Mouse (Mus musculus): ENCODE measurements at regions not wholly inside any gene's neighbourhood (a gene's known extent, or its start where the extent isn't known, plus 50 kb on each side); places are given as distances from the start of the nearest gene placed in this dataset.
A peak's percentile ranks its signal among the peaks of the same experiment; 100 is the strongest.

DNA sequence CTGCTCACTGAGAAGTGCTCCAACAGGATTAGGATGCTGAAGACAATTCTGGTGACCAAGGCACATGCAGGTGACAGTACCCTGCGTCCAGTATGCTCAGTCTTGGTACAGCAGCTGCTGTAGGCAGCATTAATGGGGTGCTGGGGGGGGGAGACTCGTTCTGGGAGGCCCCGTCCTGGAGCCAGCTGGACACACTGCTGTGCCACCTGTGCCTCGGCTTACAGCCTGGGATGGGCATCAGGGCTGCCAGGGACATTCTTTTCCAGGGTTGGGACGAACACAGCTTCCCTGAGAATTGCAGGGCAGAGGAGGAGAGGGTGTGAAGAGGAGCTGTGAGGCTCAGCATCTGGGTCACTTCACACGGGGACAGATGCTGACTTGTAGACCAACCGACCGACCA lies 135.3 kb downstream of the Zfp36l2 start:
- Histone ChIP-seq H3K9ac (replicated peaks; ENCODE audit: low read length) (no peak overlapping the region), H3K4me2 (ENCODE audit: low read depth, low read length) (no peak overlapping the region), H3K27ac (replicated peaks; ENCODE audit: low read depth, low read length) (no peak overlapping the region), H3K27me3 (ENCODE audit: control insufficient read depth, insufficient read depth, low read length) (no peaks in the 10 kb centered on the region), H3K4me3 (ENCODE audit: low read depth, low read length) (no peak overlapping the region), H3K9me3 (replicated peaks; ENCODE audit: control insufficient read depth, low read length) (no peaks in the 10 kb centered on the region), H3K36me3 (replicated peaks; ENCODE audit: control insufficient read depth, insufficient read depth, low read depth, low read length) (no peaks in the 10 kb centered on the region), H3K4me1 (ENCODE audit: control insufficient read depth, insufficient read depth, low read length) (no peaks in the 10 kb centered on the region)
- 89% methylated on average over 8 of the region's 8 CpGs for WGBS
- no peak for ATAC-seq (replicated peaks; ENCODE audit: insufficient number of reproducible peaks, low FRiP score, low TSS enrichment, low read depth)
- DNase-seq (ENCODE audit: low spot score), result no peak

DNA sequence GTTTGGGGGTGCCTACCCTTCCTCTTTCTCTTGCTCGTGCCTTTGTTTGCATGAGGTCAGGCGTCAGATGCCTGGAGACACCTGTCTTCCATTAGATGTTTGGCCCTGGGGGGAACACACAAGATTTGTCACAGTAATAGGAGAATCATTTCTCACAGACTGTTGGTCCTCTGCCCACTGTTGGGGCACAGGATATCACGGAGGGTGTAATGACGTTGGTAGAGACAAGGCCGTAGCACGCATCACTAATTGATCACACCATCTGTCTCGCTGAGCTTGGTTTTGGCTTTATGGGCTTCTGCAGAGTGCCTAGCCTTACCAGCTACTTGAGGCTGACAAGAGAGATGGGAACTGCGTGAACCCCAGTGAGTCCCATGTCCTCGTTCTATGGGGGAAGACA lies 136.5 kb downstream of the Zfp36l2 start:
- Histone ChIP-seq H3K36me3 (replicated peaks; ENCODE audit: control insufficient read depth, insufficient read depth, low read depth, low read length) (no peaks in the 10 kb centered on the region), H3K9ac (replicated peaks; ENCODE audit: low read length) (no peak overlapping the region), H3K27me3 (ENCODE audit: control insufficient read depth, insufficient read depth, low read length) (no peaks in the 10 kb centered on the region), H3K4me2 (ENCODE audit: low read depth, low read length) (no peak overlapping the region), H3K9me3 (replicated peaks; ENCODE audit: control insufficient read depth, low read length) (no peaks in the 10 kb centered on the region), H3K27ac (replicated peaks; ENCODE audit: low read depth, low read length) (no peak overlapping the region), H3K4me3 (ENCODE audit: low read depth, low read length) (no peak overlapping the region), H3K4me1 (ENCODE audit: control insufficient read depth, insufficient read depth, low read length) (no peaks in the 10 kb centered on the region)
- 63% methylated on average over 9 of the region's 9 CpGs for WGBS
- ATAC-seq (replicated peaks; ENCODE audit: insufficient number of reproducible peaks, low FRiP score, low TSS enrichment, low read depth) (0 out of 2 replicates have a peak, but pooled peaks have one; percentile 29), DNase-seq (ENCODE audit: low spot score) (no peak)

DNA sequence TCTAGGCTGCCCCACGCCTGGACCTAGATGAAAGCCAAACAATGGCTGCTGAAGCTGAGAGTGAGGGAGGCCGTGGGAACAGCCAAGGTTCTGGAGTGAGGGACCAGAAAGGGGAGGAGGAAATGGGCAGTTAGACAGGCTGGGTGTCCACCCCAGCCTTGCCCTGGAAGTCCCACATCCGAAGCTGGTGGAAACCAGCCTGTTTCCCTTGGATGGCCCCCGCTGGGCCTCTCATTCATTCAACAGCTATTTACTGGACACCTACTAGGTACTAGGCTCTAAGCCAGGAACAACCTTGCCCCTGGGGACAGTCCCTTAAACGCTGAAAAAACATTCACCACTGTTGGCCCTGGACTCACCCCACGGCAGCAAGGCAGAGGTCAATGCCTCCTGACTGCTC lies 139.2 kb downstream of the Zfp36l2 start:
- no peaks in the 10 kb centered on the region for H3K9me3 ChIP-seq (replicated peaks; ENCODE audit: control insufficient read depth, low read length)
- H3K4me2 ChIP-seq (ENCODE audit: low read depth, low read length), result no peak overlapping the region
- ATAC-seq (replicated peaks; ENCODE audit: insufficient number of reproducible peaks, low FRiP score, low TSS enrichment, low read depth), result no peak
- 58% methylated on average over 6 of the region's 6 CpGs for WGBS
- no peaks in the 10 kb centered on the region for H3K36me3 ChIP-seq (replicated peaks; ENCODE audit: control insufficient read depth, insufficient read depth, low read depth, low read length)
- no peak overlapping the region for H3K4me3 ChIP-seq (ENCODE audit: low read depth, low read length)
- DNase-seq (ENCODE audit: low spot score), result no peak
- H3K27me3 ChIP-seq (ENCODE audit: control insufficient read depth, insufficient read depth, low read length), result no peaks in the 10 kb centered on the region
- no peak overlapping the region for H3K9ac ChIP-seq (replicated peaks; ENCODE audit: low read length)
- H3K4me1 ChIP-seq (ENCODE audit: control insufficient read depth, insufficient read depth, low read length), result no peaks in the 10 kb centered on the region; the same call in 1 of the 2 replicates
- no peak overlapping the region for H3K27ac ChIP-seq (replicated peaks; ENCODE audit: low read depth, low read length)

DNA sequence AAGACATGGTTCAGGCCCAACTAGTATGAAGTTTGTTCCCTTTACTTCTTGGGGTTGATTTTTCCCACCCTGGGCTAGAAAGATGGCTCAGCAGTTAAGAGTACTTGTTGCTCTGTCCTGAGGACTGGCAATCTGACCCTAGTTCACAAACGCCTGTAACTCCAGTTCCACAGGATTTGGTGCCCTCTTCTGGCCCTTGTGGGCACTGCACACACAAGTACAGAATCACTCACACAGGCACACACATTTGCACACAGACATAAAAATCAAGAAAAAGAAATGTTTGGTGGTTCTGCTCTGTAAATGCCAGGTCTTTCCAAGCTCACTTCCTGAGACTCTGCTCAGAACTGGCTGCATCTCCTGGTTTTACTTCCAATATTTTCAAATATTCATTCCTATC lies 140.2 kb downstream of the Zfp36l2 start:
- Histone ChIP-seq H3K27ac (replicated peaks; ENCODE audit: low read depth, low read length) (no peak overlapping the region), H3K27me3 (ENCODE audit: control insufficient read depth, insufficient read depth, low read length) (no peaks in the 10 kb centered on the region), H3K4me2 (ENCODE audit: low read depth, low read length) (no peak overlapping the region), H3K36me3 (replicated peaks; ENCODE audit: control insufficient read depth, insufficient read depth, low read depth, low read length) (no peaks in the 10 kb centered on the region), H3K9me3 (replicated peaks; ENCODE audit: control insufficient read depth, low read length) (no peaks in the 10 kb centered on the region), H3K4me3 (ENCODE audit: low read depth, low read length) (no peak overlapping the region), H3K9ac (replicated peaks; ENCODE audit: low read length) (no peak overlapping the region), H3K4me1 (ENCODE audit: control insufficient read depth, insufficient read depth, low read length) (no peaks in the 10 kb centered on the region; the same call in 1 of the 2 replicates)
- no peak for ATAC-seq (replicated peaks; ENCODE audit: insufficient number of reproducible peaks, low FRiP score, low TSS enrichment, low read depth)
- no peak for DNase-seq (ENCODE audit: low spot score)
- WGBS, result 95% methylated on average over 1 of the region's 1 CpGs

DNA sequence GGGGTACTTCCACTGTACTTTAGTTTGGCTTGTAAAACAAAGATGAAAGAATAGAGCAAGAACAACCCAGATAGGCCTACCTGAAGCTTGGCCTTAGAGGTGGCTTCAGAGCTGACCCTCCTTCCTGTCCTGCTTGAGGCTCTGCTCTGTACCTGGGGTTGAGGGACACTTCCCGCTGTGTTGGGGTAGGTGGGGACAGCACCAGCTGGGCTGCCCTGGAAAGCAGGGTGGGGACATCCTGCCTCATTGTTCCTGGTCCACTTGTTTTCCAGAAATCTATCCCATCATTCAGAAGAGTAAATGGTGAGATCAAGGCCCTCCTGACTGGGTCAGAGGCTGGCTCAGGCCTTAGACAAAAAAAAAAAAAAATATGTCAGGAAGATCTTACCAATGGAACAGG lies 141.9 kb downstream of the Zfp36l2 start:
- Histone ChIP-seq H3K9me3 (replicated peaks; ENCODE audit: control insufficient read depth, low read length) (no peaks in the 10 kb centered on the region), H3K27me3 (ENCODE audit: control insufficient read depth, insufficient read depth, low read length) (no peaks in the 10 kb centered on the region), H3K27ac (replicated peaks; ENCODE audit: low read depth, low read length) (no peak overlapping the region), H3K9ac (replicated peaks; ENCODE audit: low read length) (no peak overlapping the region), H3K4me2 (ENCODE audit: low read depth, low read length) (no peak overlapping the region), H3K4me3 (ENCODE audit: low read depth, low read length) (no peak overlapping the region), H3K36me3 (replicated peaks; ENCODE audit: control insufficient read depth, insufficient read depth, low read depth, low read length) (no peaks in the 10 kb centered on the region), H3K4me1 (ENCODE audit: control insufficient read depth, insufficient read depth, low read length) (no peaks in the 10 kb centered on the region; the same call in 1 of the 2 replicates)
- no peak for ATAC-seq (replicated peaks; ENCODE audit: insufficient number of reproducible peaks, low FRiP score, low TSS enrichment, low read depth)
- DNase-seq (ENCODE audit: low spot score), result no peak
- WGBS, result 93% methylated on average over 1 of the region's 1 CpGs

DNA sequence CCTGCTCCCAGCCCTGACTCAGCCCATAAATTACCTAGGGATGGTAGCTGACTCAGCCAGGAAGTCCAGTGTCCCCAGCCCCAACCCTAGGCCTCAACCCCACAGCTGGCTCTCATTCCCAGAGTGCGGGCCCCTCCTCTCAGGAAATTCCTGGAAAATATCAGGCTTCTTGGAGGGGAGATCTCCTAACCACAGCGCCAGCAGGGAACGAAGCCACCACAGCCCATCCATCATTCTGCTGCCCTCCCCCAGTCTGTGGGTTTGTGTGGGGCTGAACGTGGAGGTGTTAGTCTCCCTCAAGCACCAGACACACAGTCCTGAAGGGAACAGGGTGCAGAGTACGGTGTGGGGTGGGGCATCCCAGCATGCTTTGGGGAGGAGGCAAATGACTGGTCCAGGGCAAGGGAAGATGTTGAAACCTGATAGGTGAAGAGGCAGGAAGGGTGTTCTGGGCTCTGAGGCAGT lies 143.2 kb downstream of the Zfp36l2 start:
- Histone ChIP-seq H3K9me3 (replicated peaks; ENCODE audit: control insufficient read depth, low read length) (no peaks in the 10 kb centered on the region), H3K9ac (replicated peaks; ENCODE audit: low read length) (no peak overlapping the region), H3K4me3 (ENCODE audit: low read depth, low read length) (no peak overlapping the region), H3K27me3 (ENCODE audit: control insufficient read depth, insufficient read depth, low read length) (no peaks in the 10 kb centered on the region), H3K4me1 (ENCODE audit: control insufficient read depth, insufficient read depth, low read length) (no peaks in the 10 kb centered on the region; the same call in 1 of the 2 replicates), H3K36me3 (replicated peaks; ENCODE audit: control insufficient read depth, insufficient read depth, low read depth, low read length) (no peaks in the 10 kb centered on the region), H3K4me2 (ENCODE audit: low read depth, low read length) (no peak overlapping the region), H3K27ac (replicated peaks; ENCODE audit: low read depth, low read length) (peak overlapping the region; percentile 43)
- ATAC-seq (replicated peaks; ENCODE audit: insufficient number of reproducible peaks, low FRiP score, low TSS enrichment, low read depth) (peak; percentile 90), DNase-seq (ENCODE audit: low spot score) (peak; percentile 88)
- WGBS, result 26% methylated on average over 5 of the region's 5 CpGs

DNA sequence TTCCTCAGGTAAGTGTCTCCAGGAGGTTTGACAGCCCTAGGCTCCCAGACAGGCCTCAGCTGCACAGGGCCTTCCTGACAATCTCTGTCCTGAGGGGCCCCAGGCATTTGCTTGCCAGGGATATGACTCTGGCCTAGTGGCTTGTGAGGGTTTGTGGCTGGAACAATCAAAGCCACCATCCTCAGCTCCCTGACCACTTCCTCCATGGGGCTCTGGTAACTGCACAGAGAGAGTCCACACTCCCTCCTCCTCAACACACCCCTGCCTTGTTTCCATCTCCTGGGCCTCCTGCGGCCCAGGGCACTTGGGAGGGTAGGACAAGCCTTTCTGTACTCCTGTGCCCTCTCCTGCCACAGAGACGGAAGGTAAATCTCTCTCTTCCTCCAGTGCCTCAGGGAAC lies 144.6 kb downstream of the Zfp36l2 start:
- H3K27me3 ChIP-seq (ENCODE audit: control insufficient read depth, insufficient read depth, low read length), result no peaks in the 10 kb centered on the region
- DNase-seq (ENCODE audit: low spot score) (no peak), ATAC-seq (replicated peaks; ENCODE audit: insufficient number of reproducible peaks, low FRiP score, low TSS enrichment, low read depth) (no peak)
- H3K4me3 ChIP-seq (ENCODE audit: low read depth, low read length), result no peak overlapping the region
- H3K4me1 ChIP-seq (ENCODE audit: control insufficient read depth, insufficient read depth, low read length), result peaks cover 4% of the 10 kb centered on the region; the same call in 1 of the 2 replicates
- no peaks in the 10 kb centered on the region for H3K36me3 ChIP-seq (replicated peaks; ENCODE audit: control insufficient read depth, insufficient read depth, low read depth, low read length)
- no peak overlapping the region for H3K4me2 ChIP-seq (ENCODE audit: low read depth, low read length)
- H3K9me3 ChIP-seq (replicated peaks; ENCODE audit: control insufficient read depth, low read length), result no peaks in the 10 kb centered on the region
- H3K9ac ChIP-seq (replicated peaks; ENCODE audit: low read length), result no peak overlapping the region
- H3K27ac ChIP-seq (replicated peaks; ENCODE audit: low read depth, low read length), result no peak overlapping the region
- 67% methylated on average over 2 of the region's 2 CpGs for WGBS

DNA sequence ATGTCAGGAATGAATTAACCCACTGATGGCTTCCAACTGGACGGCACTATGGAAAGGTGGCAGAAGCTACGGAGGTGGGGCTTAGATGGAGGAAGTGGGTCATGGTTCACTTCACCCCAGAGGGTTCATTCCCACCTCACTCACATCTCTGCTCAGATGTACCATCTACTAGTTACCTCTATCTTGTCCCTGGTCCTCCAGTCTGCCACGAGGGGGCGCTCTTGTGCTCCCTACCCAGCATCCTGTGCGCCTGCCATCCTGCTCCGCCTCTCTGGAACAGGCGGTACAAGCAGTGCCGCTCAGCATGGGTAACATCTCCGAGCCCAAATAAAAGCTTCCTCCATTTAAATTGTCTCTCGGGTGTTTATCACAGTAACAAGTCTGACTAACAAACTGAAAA lies 148.3 kb downstream of the Zfp36l2 start:
- H3K27ac ChIP-seq (replicated peaks; ENCODE audit: low read depth, low read length), result no peak overlapping the region

More for the DNA sequence above, 148.3 kb downstream of the Zfp36l2 start:
- Histone ChIP-seq H3K4me3 (ENCODE audit: low read depth, low read length) (no peak overlapping the region), H3K4me1 (ENCODE audit: control insufficient read depth, insufficient read depth, low read length) (peaks cover 4% of the 10 kb centered on the region), H3K9me3 (replicated peaks; ENCODE audit: control insufficient read depth, low read length) (no peaks in the 10 kb centered on the region), H3K27me3 (ENCODE audit: control insufficient read depth, insufficient read depth, low read length) (no peaks in the 10 kb centered on the region), H3K36me3 (replicated peaks; ENCODE audit: control insufficient read depth, insufficient read depth, low read depth, low read length) (no peaks in the 10 kb centered on the region), H3K4me2 (ENCODE audit: low read depth, low read length) (no peak overlapping the region), H3K9ac (replicated peaks; ENCODE audit: low read length) (no peak overlapping the region)
- ATAC-seq (replicated peaks; ENCODE audit: insufficient number of reproducible peaks, low FRiP score, low TSS enrichment, low read depth), result no peak
- DNase-seq (ENCODE audit: low spot score), result no peak
- WGBS, result 80% methylated on average over 10 of the region's 10 CpGs
